Mouse (Mus musculus) CH12.LX (cell line): ENCODE results near the gene Scnn1g. TPM values are rescaled to one million over a fixed set of nuclear protein-coding genes. Genes with fewer than 3 reads are reported as not detected.

Experiments
- DNase-seq: peaks from one replicate; pipeline ENCODE4 v3.0.0-alpha.2; 2013; ENCODE audit errors: extremely low read depth
- H3K27ac ChIP-seq: 2 replicates; pipeline ENCODE4 v1.5.1; 2012; ENCODE audit warnings: low read depth, mild to moderate bottlenecking, control low read depth, moderate library complexity; ENCODE audit not compliant: insufficient read depth
- H3K27me3 ChIP-seq: replicated peaks from 2 replicates; pipeline ENCODE3; 2012; ENCODE audit warnings: inconsistent platforms
- H3K36me3 ChIP-seq, 2 experiments: replicated peaks in 1 of 2; 2 replicates each; pipeline versions ENCODE3 to v1.6.1; 2012; ENCODE audit warnings: inconsistent platforms in 1 of 2, low read length in 1 of 2, mild to moderate bottlenecking in 1 of 2, mixed read lengths in 1 of 2, moderate library complexity in 1 of 2; ENCODE audit not compliant: control insufficient read depth in 1 of 2, insufficient read depth in 1 of 2
- H3K4me1 ChIP-seq, 2 experiments: 2 replicates each; pipeline ENCODE4 v1.6.1; 2012; ENCODE audit warnings: inconsistent platforms in 1 of 2, moderate library complexity in 1 of 2; ENCODE audit not compliant: insufficient read depth in 2 of 2, control insufficient read depth in 1 of 2
- H3K4me2 ChIP-seq: 2 replicates; pipeline ENCODE4 v1.6.1; 2012; ENCODE audit warnings: low read depth, mild to moderate bottlenecking, control low read depth; ENCODE audit not compliant: poor library complexity, insufficient read depth, severe bottlenecking
- H3K4me3 ChIP-seq, 3 experiments: fragments of 150-350 bp in 1 of 3; sonication (generic) in 1 of 3; replicated peaks in 1 of 3; 2 replicates each; pipeline versions ENCODE3 to v1.5.1; 2011 to 2012; ENCODE audit warnings: low read depth in 2 of 3, low read length in 2 of 3, mild to moderate bottlenecking in 2 of 3, moderate library complexity in 2 of 3, control low read depth in 1 of 3, improper control_type of control experiment in 1 of 3, inconsistent platforms in 1 of 3, mixed read lengths in 1 of 3; ENCODE audit not compliant: poor library complexity in 1 of 3
- H3K79me2 ChIP-seq: replicated peaks from 2 replicates; pipeline ENCODE4 v1.6.1; 2012; ENCODE audit warnings: mild to moderate bottlenecking, moderate library complexity; ENCODE audit not compliant: control insufficient read depth, poor library complexity, insufficient read depth, severe bottlenecking; ENCODE audit errors: extremely low read depth
- H3K9ac ChIP-seq: 2 replicates; pipeline ENCODE4 v1.6.1; 2012; ENCODE audit warnings: low read depth, mild to moderate bottlenecking, control low read depth, moderate library complexity; ENCODE audit not compliant: insufficient read depth
- H3K9me3 ChIP-seq: replicated peaks from 2 replicates; pipeline ENCODE3; 2012; ENCODE audit warnings: low read length, inconsistent platforms, mixed read lengths
- BHLHE40 ChIP-seq: IDR thresholded peaks from 2 replicates; pipeline ENCODE4 v1.6.1; 2011; ENCODE audit warnings: mild to moderate bottlenecking, low read depth, low read length, improper control_type of control experiment
- CTCF ChIP-seq, 2 experiments: IDR thresholded peaks in 1 of 2; conservative IDR thresholded peaks in 1 of 2; 2 replicates each; pipeline ENCODE4 v1.5.1; 2011 to 2012; ENCODE audit warnings: low read depth in 2 of 2, low read length in 2 of 2, improper control_type of control experiment in 1 of 2, inconsistent platforms in 1 of 2, mild to moderate bottlenecking in 1 of 2, moderate library complexity in 1 of 2
- E2F4 ChIP-seq: IDR thresholded peaks from 2 replicates; pipeline ENCODE4 v1.6.1; 2011; ENCODE audit warnings: low read depth, low read length, improper control_type of control experiment; ENCODE audit not compliant: insufficient replicate concordance
- EP300 ChIP-seq: IDR thresholded peaks from 2 replicates; pipeline ENCODE4 v1.6.1; 2011; ENCODE audit warnings: low read length, improper control_type of control experiment
- ETS1 ChIP-seq: conservative IDR thresholded peaks from 2 replicates; pipeline ENCODE4 v1.6.1; 2012; ENCODE audit warnings: low read depth, mild to moderate bottlenecking, inconsistent platforms, low read length, improper control_type of control experiment, moderate library complexity
- IRF4 ChIP-seq: IDR thresholded peaks from 2 replicates; pipeline ENCODE4 v1.6.1; 2014; ENCODE audit warnings: low read depth, mild to moderate bottlenecking, inconsistent platforms, low read length, improper control_type of control experiment
- KAT2A ChIP-seq: IDR thresholded peaks from 2 replicates; pipeline ENCODE4 v1.6.1; 2012; ENCODE audit warnings: low read length, improper control_type of control experiment, inconsistent platforms; ENCODE audit not compliant: insufficient replicate concordance
- MAFK ChIP-seq: IDR thresholded peaks from 2 replicates; pipeline ENCODE4 v1.6.1; 2011; ENCODE audit warnings: low read length, improper control_type of control experiment; ENCODE audit not compliant: insufficient replicate concordance
- MAX ChIP-seq: IDR thresholded peaks from 2 replicates; pipeline ENCODE4 v1.6.1; 2011; ENCODE audit warnings: low read length, improper control_type of control experiment
- MAZ ChIP-seq: IDR thresholded peaks from 2 replicates; pipeline ENCODE4 v1.6.1; 2012; ENCODE audit warnings: low read depth, mild to moderate bottlenecking, inconsistent platforms, low read length, improper control_type of control experiment, moderate library complexity
- MEF2A ChIP-seq: IDR thresholded peaks from 2 replicates; pipeline ENCODE4 v1.6.1; 2014; ENCODE audit warnings: low read depth, mild to moderate bottlenecking, inconsistent platforms, low read length, improper control_type of control experiment, borderline replicate concordance
- MYC ChIP-seq: IDR thresholded peaks from 2 replicates; pipeline ENCODE4 v1.6.1; 2011; ENCODE audit warnings: low read depth, mild to moderate bottlenecking, improper control_type of control experiment, low read length
- NRF1 ChIP-seq: IDR thresholded peaks from 2 replicates; pipeline ENCODE4 v1.6.1; 2014; ENCODE audit warnings: low read depth, mild to moderate bottlenecking, inconsistent platforms, low read length, improper control_type of control experiment, moderate library complexity
- PAX5 ChIP-seq: IDR thresholded peaks from 2 replicates; pipeline ENCODE4 v1.6.1; 2012; ENCODE audit warnings: low read length, inconsistent platforms, mixed read lengths
- POLR2A ChIP-seq: IDR thresholded peaks from 2 replicates; pipeline ENCODE4 v1.6.1; 2011; ENCODE audit warnings: low read depth, mild to moderate bottlenecking, improper control_type of control experiment, low read length
- POLR2AphosphoS2 ChIP-seq: IDR thresholded peaks from 2 replicates; pipeline ENCODE4 v1.6.1; 2011; ENCODE audit warnings: low read depth, low read length, improper control_type of control experiment
- SIN3A ChIP-seq: IDR thresholded peaks from 2 replicates; pipeline ENCODE4 v1.6.1; 2012; ENCODE audit warnings: low read length, improper control_type of control experiment, inconsistent platforms
- SMC3 ChIP-seq: IDR thresholded peaks from 2 replicates; pipeline ENCODE4 v1.6.1; 2011; ENCODE audit warnings: low read depth, low read length, improper control_type of control experiment
- TBP ChIP-seq: conservative IDR thresholded peaks from 2 replicates; pipeline ENCODE4 v1.6.1; 2011; ENCODE audit warnings: low read depth, low read length, improper control_type of control experiment
- TCF12 ChIP-seq: IDR thresholded peaks from 2 replicates; pipeline ENCODE4 v1.6.1; 2014; ENCODE audit warnings: low read depth, mild to moderate bottlenecking, inconsistent platforms, low read length, improper control_type of control experiment
- UBTF ChIP-seq: IDR thresholded peaks from 2 replicates; pipeline ENCODE4 v1.6.1; 2012; ENCODE audit warnings: low read depth, mild to moderate bottlenecking, inconsistent platforms, low read length, improper control_type of control experiment, moderate library complexity
- USF2 ChIP-seq: conservative IDR thresholded peaks from 2 replicates; pipeline ENCODE4 v1.6.1; 2011; ENCODE audit warnings: low read depth, low read length, improper control_type of control experiment
- ZMIZ1 ChIP-seq: IDR thresholded peaks from 2 replicates; pipeline ENCODE4 v1.6.1; 2012; ENCODE audit warnings: low read depth, mild to moderate bottlenecking, inconsistent platforms, low read length, improper control_type of control experiment
- ZNF384 ChIP-seq: IDR thresholded peaks from 2 replicates; pipeline ENCODE4 v1.6.1; 2012; ENCODE audit warnings: low read depth, low read length, improper control_type of control experiment, inconsistent platforms
- dilution Hi-C: fragments of 300-500 bp; cut with MboI; formaldehyde crosslinking; loops from 2 replicates; pipeline ENCODE4 v1.14.3; 2020; ENCODE audit warnings: low sequenced_read_pairs; ENCODE audit not compliant: extremely low pct_unique_long_range_greater_than_20kb, extremely low pct_ligation_motif_present
- in situ Hi-C: fragments of 300-500 bp; cut with MboI; formaldehyde crosslinking; loops from 3 replicates; pipeline ENCODE4 v1.14.3; 2019; ENCODE audit warnings: low sequenced_read_pairs, low pct_ligation_motif_present, low pct_unique_long_range_greater_than_20kb, mixed read lengths
- polyA plus RNA-seq: library from polyadenylated mRNA; unstranded; fragments of >175 nt; gene quantifications from 2 replicates; pipeline ENCODE4 v1.2.1, GENCODE M21; 2012; ENCODE audit warnings: low read depth; ENCODE audit not compliant: insufficient read length
- total RNA-seq, 2 experiments: library from RNA; depleted of rRNA; stranded (reverse); fragments of 300-350 nt in 1 of 2; fragments of >200 nt in 1 of 2; gene quantifications; 2 replicates each; pipeline ENCODE4 v1.2.3; 2012 to 2014

Scnn1g gene
- total and polyA plus RNA-seq, 3 experiments = not detected

- Histone ChIP-seq H3K4me2 (no peak overlapping the region), H3K9me3 (no peaks in the 10 kb centered on the region), H3K27ac (no peak overlapping the region), H3K27me3 (peaks cover 23% of the 10 kb centered on the region), H3K36me3 (no peaks in the 10 kb centered on the region), H3K79me2 (peaks cover 6% of the 10 kb centered on the region; the same call in 1 of the 2 replicates), H3K4me1 (peaks cover 4 to 5% of the 10 kb centered on the region in 2 experiments; a peak in 2 of 4 replicates), H3K4me3 (no peak overlapping the region), H3K9ac (no peak overlapping the region)
- DNase-seq = no peak
- dilution Hi-C loops (no loop called here), in situ Hi-C loops (no loop called here)
- TF ChIP-seq MAX (no peak), POLR2AphosphoS2 (no peak), CTCF (conservative IDR thresholded peaks at IDR 0.05 in 1 of 2, IDR thresholded peaks at IDR 0.05 in 1 of 2; ENCODE audit: low read depth in 2 of 2, low read length in 2 of 2) (no peak), MEF2A (no peak), BHLHE40 (no peak)
Measured at GRCm38 (mm10) chr7:121711171-121711570, 23.1 kb upstream of the Scnn1g start.

GRCm38 (mm10) chr7:121717031-121717430 lies 17.2 kb upstream of the Scnn1g start:
- Histone ChIP-seq H3K9ac (no peak overlapping the region), H3K27ac (no peak overlapping the region), H3K4me1 (0 out of 4 replicates have a peak, but pooled peaks cover 0 to 3% of the 10 kb centered on the region in 2 experiments), H3K4me2 (no peak overlapping the region), H3K79me2 (no peaks in the 10 kb centered on the region), H3K4me3 (no peak overlapping the region), H3K9me3 (no peaks in the 10 kb centered on the region), H3K27me3 (peaks cover 6% of the 10 kb centered on the region), H3K36me3 (no peaks in the 10 kb centered on the region)
- dilution Hi-C loops = no loop called here
- in situ Hi-C loops = no loop called here
- TF ChIP-seq UBTF (no peak), IRF4 (no peak), USF2 (no peak), E2F4 (no peak), MAZ (no peak), ZMIZ1 (no peak)
- DNase-seq = no peak

GRCm38 (mm10) chr7:121730225-121730624 lies 4.1 kb upstream of the Scnn1g start:
- Histone ChIP-seq H3K27me3 (peaks cover 23% of the 10 kb centered on the region), H3K79me2 (no peaks in the 10 kb centered on the region), H3K4me1 (peaks cover 3% of the 10 kb centered on the region in 2 experiments; a peak in 3 of 4 replicates), H3K27ac (no peak overlapping the region), H3K4me2 (no peak overlapping the region), H3K4me3 (no peak overlapping the region), H3K9ac (no peak overlapping the region), H3K36me3 (no peaks in the 10 kb centered on the region), H3K9me3 (no peaks in the 10 kb centered on the region)
- dilution Hi-C loops = no loop called here
- DNase-seq = peak; percentile 9
- no peak for TF ChIP-seq MYC
- no peak for TF ChIP-seq BHLHE40
- no peak for TF ChIP-seq POLR2A
- TF ChIP-seq PAX5 = no peak
- TF ChIP-seq TBP = no peak
- no peak for TF ChIP-seq ZNF384
- TF ChIP-seq USF2 = no peak
- TF ChIP-seq KAT2A = no peak
- no peak for TF ChIP-seq EP300
- TF ChIP-seq NRF1 = no peak
- no peak for TF ChIP-seq UBTF
- TF ChIP-seq SIN3A = no peak
- TF ChIP-seq ETS1 = no peak
- TF ChIP-seq POLR2AphosphoS2 = no peak
- TF ChIP-seq SMC3 = no peak
- no peak for TF ChIP-seq MAFK
- no peak for TF ChIP-seq TCF12
- in situ Hi-C loops = loop anchor here (5.0 kb wide), 1 partner anchor 232 kb away; no protein-coding TSS in a partner anchor
